Mouse (Mus musculus): Measurements from ENCODE around the gene Mdfic. TPM values are rescaled to one million over a fixed set of nuclear protein-coding genes. Genes with fewer than 3 reads are reported as not detected.

The Mdfic gene
- polyA plus RNA-seq, 1 experiment from 2014 or later, result 4.6 TPM

DNA sequence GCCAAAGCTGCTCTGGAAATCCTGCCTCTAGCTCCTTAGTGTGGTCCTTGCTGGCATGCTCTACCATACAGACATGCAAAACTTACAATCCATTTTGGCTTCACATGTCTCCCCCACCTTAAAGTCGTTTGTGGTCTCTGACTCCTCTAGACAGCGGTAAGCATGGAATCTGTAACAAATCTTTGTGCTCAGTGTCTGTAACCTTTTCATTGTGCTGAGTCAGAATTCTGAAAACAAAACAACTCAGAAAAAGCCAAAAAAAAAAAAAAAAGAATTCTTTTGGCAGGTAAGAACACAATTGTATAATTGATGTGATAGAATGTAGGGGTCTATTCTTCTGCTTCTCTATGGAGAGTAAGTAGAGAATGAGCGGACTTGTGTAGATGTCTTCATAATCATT lies 74.3 kb downstream of the Mdfic start:
- H3K27me3 ChIP-seq, result no peaks in the 10 kb centered on the region
- WGBS, result 84% methylated on average over 3 of the region's 3 CpGs
- no peaks in the 10 kb centered on the region for H3K9me3 ChIP-seq (replicated peaks)
- peaks cover 10% of the 10 kb centered on the region for H3K4me1 ChIP-seq (replicated peaks)
- no peak overlapping the region for H3K9ac ChIP-seq
- no peak overlapping the region for H3K4me3 ChIP-seq
- H3K36me3 ChIP-seq, result peaks cover 6% of the 10 kb centered on the region; the same call in 1 of the 2 replicates
- no peak overlapping the region for H3K27ac ChIP-seq
- no peak overlapping the region for H3K4me2 ChIP-seq
- ATAC-seq (replicated peaks; ENCODE audit: insufficient number of reproducible peaks, insufficient read depth, low FRiP score, low read depth), result no peak

GRCm38 (mm10) chr6:15807382-15807781 lies 86.9 kb downstream of the Mdfic start:
- 69% methylated on average over 5 of the region's 5 CpGs for WGBS
- H3K4me1 ChIP-seq (replicated peaks), result no peaks in the 10 kb centered on the region
- no peaks in the 10 kb centered on the region for H3K36me3 ChIP-seq
- no peak overlapping the region for H3K4me2 ChIP-seq
- H3K9ac ChIP-seq, result no peak overlapping the region
- ATAC-seq (replicated peaks; ENCODE audit: insufficient number of reproducible peaks, insufficient read depth, low FRiP score, low read depth), result no peak
- H3K27ac ChIP-seq, result no peak overlapping the region
- H3K4me3 ChIP-seq, result no peak overlapping the region
- H3K9me3 ChIP-seq (replicated peaks), result no peaks in the 10 kb centered on the region
- no peaks in the 10 kb centered on the region for H3K27me3 ChIP-seq

DNA sequence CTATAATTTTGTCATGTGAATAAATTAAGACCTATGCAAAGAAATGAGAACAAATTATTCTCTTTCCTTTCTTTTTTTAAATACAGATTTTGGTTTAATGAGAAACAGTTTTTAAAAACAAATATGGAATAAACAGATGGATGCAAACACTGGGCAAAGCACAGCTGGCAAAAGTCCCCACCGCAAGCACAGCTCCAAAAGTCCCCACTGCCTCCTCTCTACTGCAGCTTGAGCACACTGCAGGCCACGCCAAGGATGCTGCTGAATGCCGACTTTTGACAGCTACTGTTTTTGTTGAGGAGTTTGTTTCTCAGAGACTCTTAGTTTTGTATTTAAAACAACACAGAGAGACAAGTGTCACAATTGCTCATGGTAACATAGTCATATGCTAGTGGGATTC lies 104.8 kb downstream of the Mdfic start:
- 74% methylated on average over 3 of the region's 3 CpGs for WGBS
- Histone ChIP-seq H3K27me3 (no peaks in the 10 kb centered on the region), H3K9ac (no peak overlapping the region), H3K4me2 (no peak overlapping the region), H3K9me3 (replicated peaks) (no peaks in the 10 kb centered on the region), H3K36me3 (no peaks in the 10 kb centered on the region), H3K4me3 (no peak overlapping the region), H3K27ac (no peak overlapping the region), H3K4me1 (replicated peaks) (0 out of 2 replicates have a peak, but pooled peaks cover 4% of the 10 kb centered on the region)
- ATAC-seq (replicated peaks; ENCODE audit: insufficient number of reproducible peaks, insufficient read depth, low FRiP score, low read depth), result no peak

DNA sequence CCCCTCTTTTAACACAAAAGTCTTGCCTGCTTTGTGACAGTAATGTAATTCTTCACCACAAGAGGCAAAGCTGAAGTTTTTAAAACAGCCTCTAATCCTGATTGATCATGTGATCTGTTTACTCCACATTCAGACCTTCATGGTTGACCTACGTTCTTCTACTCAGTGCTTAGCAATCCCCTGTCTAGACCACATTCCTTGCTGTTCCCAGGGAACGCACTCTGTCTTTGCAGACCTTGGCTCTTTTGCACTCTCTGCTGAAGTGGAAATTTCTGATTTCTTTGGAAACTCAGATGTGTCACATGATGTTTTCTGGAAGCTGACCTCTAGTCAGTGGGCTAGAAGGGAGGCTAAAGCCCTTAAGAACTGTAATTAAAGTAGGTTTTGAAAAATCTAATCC lies 109.4 kb downstream of the Mdfic start:
- H3K9ac ChIP-seq, result no peak overlapping the region
- 44% methylated on average over 2 of the region's 2 CpGs for WGBS
- H3K4me1 ChIP-seq (replicated peaks), result 0 out of 2 replicates have a peak, but pooled peaks cover 4% of the 10 kb centered on the region
- H3K9me3 ChIP-seq (replicated peaks), result no peaks in the 10 kb centered on the region
- no peak overlapping the region for H3K4me3 ChIP-seq
- no peak for ATAC-seq (replicated peaks; ENCODE audit: insufficient number of reproducible peaks, insufficient read depth, low FRiP score, low read depth)
- H3K36me3 ChIP-seq, result no peaks in the 10 kb centered on the region
- H3K27ac ChIP-seq, result no peak overlapping the region
- no peak overlapping the region for H3K4me2 ChIP-seq
- H3K27me3 ChIP-seq, result no peaks in the 10 kb centered on the region

- H3K27ac ChIP-seq, result no peak overlapping the region
- 39% methylated on average over 1 of the region's 1 CpGs for WGBS
- 0 out of 2 replicates have a peak, but pooled peaks cover 4% of the 10 kb centered on the region for H3K4me1 ChIP-seq (replicated peaks)
- H3K4me3 ChIP-seq, result no peak overlapping the region
- H3K4me2 ChIP-seq, result no peak overlapping the region
- no peaks in the 10 kb centered on the region for H3K27me3 ChIP-seq
- H3K9me3 ChIP-seq (replicated peaks), result no peaks in the 10 kb centered on the region
- no peak for ATAC-seq (replicated peaks; ENCODE audit: insufficient number of reproducible peaks, insufficient read depth, low FRiP score, low read depth)
- H3K9ac ChIP-seq, result no peak overlapping the region
- no peaks in the 10 kb centered on the region for H3K36me3 ChIP-seq
Measured at GRCm38 (mm10) chr6:15830651-15831050, 110.2 kb downstream of the Mdfic start.

DNA sequence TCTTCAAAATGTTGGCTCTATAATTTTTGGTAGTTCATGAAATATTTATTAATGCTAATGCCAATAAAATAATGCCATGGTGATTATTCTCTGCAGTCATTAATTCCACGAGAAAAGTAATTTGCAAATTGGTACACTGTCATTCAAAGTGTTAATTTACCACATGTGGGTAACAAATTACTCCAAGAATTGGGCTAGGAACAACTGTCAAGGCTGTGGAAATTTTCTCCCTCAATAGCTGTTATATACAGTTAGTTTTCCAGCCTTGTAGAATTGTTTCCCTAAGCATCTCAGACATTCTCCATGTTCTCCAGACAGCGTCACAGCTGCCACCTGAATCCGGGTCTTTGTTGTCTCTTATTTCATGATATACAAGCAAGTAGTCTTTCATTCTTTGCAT lies 117.2 kb downstream of the Mdfic start:
- Histone ChIP-seq H3K27ac (no peak overlapping the region), H3K4me3 (no peak overlapping the region), H3K4me2 (no peak overlapping the region), H3K36me3 (no peaks in the 10 kb centered on the region), H3K9me3 (replicated peaks) (no peaks in the 10 kb centered on the region), H3K27me3 (no peaks in the 10 kb centered on the region), H3K9ac (no peak overlapping the region), H3K4me1 (replicated peaks) (no peaks in the 10 kb centered on the region)
- 81% methylated on average over 3 of the region's 3 CpGs for WGBS
- no peak for ATAC-seq (replicated peaks; ENCODE audit: insufficient number of reproducible peaks, insufficient read depth, low FRiP score, low read depth)

GRCm38 (mm10) chr6:15839831-15840230 lies 119.4 kb downstream of the Mdfic start:
- WGBS, result 50% methylated on average over 3 of the region's 3 CpGs

DNA sequence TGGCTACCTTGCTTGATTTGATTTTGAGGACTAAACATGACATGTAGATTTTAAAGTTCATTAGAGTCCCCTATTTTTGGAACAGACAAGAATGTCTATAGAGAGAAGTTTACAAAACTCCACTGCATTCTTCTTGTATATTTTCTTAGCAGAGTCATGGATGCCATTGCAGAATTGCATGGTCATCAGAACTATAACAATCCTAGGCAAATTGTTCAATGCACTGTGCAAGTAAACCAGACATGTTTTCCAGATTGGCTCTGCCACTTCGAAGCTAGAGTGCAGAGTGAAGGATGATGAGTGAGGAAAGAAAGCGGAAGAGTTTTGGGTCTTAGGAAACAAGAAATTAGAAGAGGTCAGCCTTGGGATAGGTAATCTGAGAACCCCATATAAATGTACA lies 120.0 kb downstream of the Mdfic start:
- H3K27ac ChIP-seq, result no peak overlapping the region
- H3K9ac ChIP-seq, result no peak overlapping the region
- no peak for ATAC-seq (replicated peaks; ENCODE audit: insufficient number of reproducible peaks, insufficient read depth, low FRiP score, low read depth)
- H3K9me3 ChIP-seq (replicated peaks), result no peaks in the 10 kb centered on the region
- H3K4me1 ChIP-seq (replicated peaks), result no peaks in the 10 kb centered on the region
- no peaks in the 10 kb centered on the region for H3K27me3 ChIP-seq
- WGBS, result 88% methylated on average over 2 of the region's 2 CpGs
- no peak overlapping the region for H3K4me3 ChIP-seq
- H3K36me3 ChIP-seq, result no peaks in the 10 kb centered on the region
- no peak overlapping the region for H3K4me2 ChIP-seq

More at GRCm38 (mm10) chr6:15839831-15840230, 119.4 kb downstream of the Mdfic start:
- Histone ChIP-seq H3K27me3 (no peaks in the 10 kb centered on the region), H3K27ac (no peak overlapping the region), H3K4me2 (no peak overlapping the region), H3K9me3 (replicated peaks) (no peaks in the 10 kb centered on the region), H3K9ac (no peak overlapping the region), H3K4me1 (replicated peaks) (no peaks in the 10 kb centered on the region), H3K4me3 (no peak overlapping the region), H3K36me3 (no peaks in the 10 kb centered on the region)
- no peak for ATAC-seq (replicated peaks; ENCODE audit: insufficient number of reproducible peaks, insufficient read depth, low FRiP score, low read depth)

- no peak overlapping the region for H3K9ac ChIP-seq
- no peak overlapping the region for H3K27ac ChIP-seq
- no peak for ATAC-seq (replicated peaks; ENCODE audit: insufficient number of reproducible peaks, insufficient read depth, low FRiP score, low read depth)
- no peaks in the 10 kb centered on the region for H3K4me1 ChIP-seq (replicated peaks)
- no peak overlapping the region for H3K4me2 ChIP-seq
- H3K4me3 ChIP-seq, result no peak overlapping the region
- no peaks in the 10 kb centered on the region for H3K36me3 ChIP-seq
- WGBS, result 78% methylated on average over 5 of the region's 5 CpGs
- no peaks in the 10 kb centered on the region for H3K27me3 ChIP-seq
- no peaks in the 10 kb centered on the region for H3K9me3 ChIP-seq (replicated peaks)
Measured at GRCm38 (mm10) chr6:15841476-15842209, 121.2 kb downstream of the Mdfic start.

GRCm38 (mm10) chr6:15843295-15843694 lies 122.8 kb downstream of the Mdfic start:
- 89% methylated on average over 3 of the region's 3 CpGs for WGBS
- Histone ChIP-seq H3K36me3 (no peaks in the 10 kb centered on the region), H3K9ac (no peak overlapping the region), H3K4me3 (no peak overlapping the region), H3K4me2 (no peak overlapping the region), H3K27ac (no peak overlapping the region), H3K27me3 (no peaks in the 10 kb centered on the region), H3K9me3 (replicated peaks) (no peaks in the 10 kb centered on the region), H3K4me1 (replicated peaks) (no peaks in the 10 kb centered on the region)
- ATAC-seq (replicated peaks; ENCODE audit: insufficient number of reproducible peaks, insufficient read depth, low FRiP score, low read depth), result no peak

DNA sequence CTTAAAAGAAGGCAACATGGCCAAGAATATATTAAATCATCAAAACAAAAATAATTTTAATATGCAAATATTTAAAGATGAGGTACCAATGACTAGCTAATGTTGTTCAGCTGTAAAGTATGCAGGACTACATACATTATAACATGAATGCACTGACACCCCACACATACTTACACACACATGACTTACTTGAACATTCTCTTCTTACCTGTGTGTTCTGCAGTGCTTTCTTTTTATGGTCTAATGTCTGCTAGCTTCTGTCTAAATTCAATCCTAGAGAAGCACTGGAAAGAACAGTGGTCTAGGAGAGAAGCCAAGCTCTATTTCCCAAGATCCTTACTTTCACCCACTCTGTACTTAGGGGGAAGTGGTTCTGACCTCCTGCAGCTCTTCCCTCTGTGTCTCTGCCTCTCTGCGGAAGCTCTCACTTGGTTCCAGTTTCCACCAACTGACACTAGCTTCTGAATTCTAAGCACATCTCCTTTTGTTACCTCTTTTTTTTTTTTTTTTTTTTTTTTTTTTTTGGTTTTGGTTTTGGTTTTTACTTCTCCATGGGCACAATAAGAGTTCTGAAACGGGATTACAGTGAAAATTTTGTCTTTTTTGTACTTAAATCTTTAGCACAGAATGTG lies 125.4 kb downstream of the Mdfic start:
- 63% methylated on average over 2 of the region's 2 CpGs for WGBS
- no peaks in the 10 kb centered on the region for H3K4me1 ChIP-seq (replicated peaks)
- no peak overlapping the region for H3K9ac ChIP-seq

More for the DNA sequence above, 125.4 kb downstream of the Mdfic start:
- Histone ChIP-seq H3K27ac (no peak overlapping the region), H3K9me3 (replicated peaks) (no peaks in the 10 kb centered on the region), H3K27me3 (no peaks in the 10 kb centered on the region), H3K4me2 (no peak overlapping the region), H3K36me3 (no peaks in the 10 kb centered on the region), H3K4me3 (no peak overlapping the region)
- ATAC-seq (replicated peaks; ENCODE audit: insufficient number of reproducible peaks, insufficient read depth, low FRiP score, low read depth), result no peak
